Mouse (Mus musculus) bone marrow macrophage, adult 2 months (primary cell): ENCODE measurements around the gene Jpt1. TPM values are rescaled to one million over a fixed set of nuclear protein-coding genes. Genes with fewer than 3 reads are reported as not detected.

Experiments
- H3K27ac ChIP-seq: 2 replicates; pipeline ENCODE4 v1.5.1; 2012; ENCODE audit warnings: low read depth, low read length; ENCODE audit not compliant: insufficient read depth
- H3K4me1 ChIP-seq: 2 replicates; pipeline ENCODE4 v1.6.1; 2012; ENCODE audit warnings: low read length; ENCODE audit not compliant: control insufficient read depth, insufficient read depth
- H3K4me3 ChIP-seq: 2 replicates; pipeline ENCODE4 v1.5.1; 2012; ENCODE audit warnings: mild to moderate bottlenecking, low read length, moderate library complexity; ENCODE audit not compliant: insufficient read depth
- CTCF ChIP-seq: IDR thresholded peaks from 2 replicates; pipeline ENCODE4 v1.5.1; 2012; ENCODE audit warnings: low read depth, mild to moderate bottlenecking, low read length, moderate library complexity
- POLR2A ChIP-seq: IDR thresholded peaks from 2 replicates; pipeline ENCODE4 v1.6.1; 2012; ENCODE audit warnings: mild to moderate bottlenecking, low read depth, low read length, borderline replicate concordance
- polyA plus RNA-seq: library from polyadenylated mRNA; stranded (reverse); fragments of >200 nt; gene quantifications from 2 replicates; pipeline ENCODE4 v1.2.4, GENCODE M21; 2012; ENCODE audit not compliant: missing spikeins, insufficient read depth, insufficient read length

Jpt1 gene
- polyA plus RNA-seq, 1 experiment, result 168 TPM

DNA sequence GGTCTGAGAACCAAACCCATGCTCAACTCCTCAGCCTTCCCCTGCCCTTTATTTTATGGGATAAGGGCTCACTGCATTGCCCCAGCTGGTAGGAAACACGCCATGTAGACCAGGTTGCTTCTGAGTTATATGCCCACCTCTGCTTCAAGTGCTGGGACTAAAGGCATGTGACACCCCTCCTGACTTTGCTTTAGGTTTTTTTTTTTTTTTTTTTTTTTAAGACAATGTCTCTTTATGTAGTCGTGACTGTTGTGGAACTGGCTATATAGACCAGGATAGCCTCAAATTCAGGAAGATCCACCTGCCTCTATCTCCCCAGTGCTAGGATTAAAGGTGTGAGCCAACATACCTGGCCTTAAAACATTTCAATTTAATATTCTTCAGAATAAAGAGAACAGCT, 8.5 kb upstream of the Jpt1 start:
- Histone ChIP-seq H3K4me1 (peaks cover 2% of the 10 kb centered on the region; the same call in 1 of the 2 replicates), H3K27ac (no peak overlapping the region), H3K4me3 (no peak overlapping the region)
- TF ChIP-seq CTCF, result no peak
- TF ChIP-seq POLR2A, result no peak

DNA sequence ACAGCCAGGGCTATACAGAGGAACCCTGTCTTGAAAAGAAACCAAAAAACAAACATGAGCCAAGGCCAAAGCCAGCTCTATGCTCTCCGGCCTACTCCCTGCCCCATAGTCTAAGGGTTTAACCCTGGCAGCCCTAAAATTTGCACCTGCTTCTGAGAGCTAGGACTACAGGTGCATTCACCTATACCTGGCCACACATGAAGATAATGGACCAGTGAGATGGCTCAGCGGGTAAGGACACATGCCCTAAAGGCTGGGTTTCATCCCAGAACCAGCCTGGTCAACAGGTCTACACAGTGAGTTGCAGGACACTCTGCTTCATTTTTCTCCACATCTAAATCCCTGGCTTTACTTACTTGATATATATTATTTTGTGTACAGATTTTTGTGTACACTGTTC, 8.1 kb upstream of the Jpt1 start:
- peaks cover 2% of the 10 kb centered on the region; the same call in 1 of the 2 replicates for H3K4me1 ChIP-seq
- TF ChIP-seq POLR2A (no peak), CTCF (no peak)
- no peak overlapping the region for H3K27ac ChIP-seq
- no peak overlapping the region for H3K4me3 ChIP-seq

DNA sequence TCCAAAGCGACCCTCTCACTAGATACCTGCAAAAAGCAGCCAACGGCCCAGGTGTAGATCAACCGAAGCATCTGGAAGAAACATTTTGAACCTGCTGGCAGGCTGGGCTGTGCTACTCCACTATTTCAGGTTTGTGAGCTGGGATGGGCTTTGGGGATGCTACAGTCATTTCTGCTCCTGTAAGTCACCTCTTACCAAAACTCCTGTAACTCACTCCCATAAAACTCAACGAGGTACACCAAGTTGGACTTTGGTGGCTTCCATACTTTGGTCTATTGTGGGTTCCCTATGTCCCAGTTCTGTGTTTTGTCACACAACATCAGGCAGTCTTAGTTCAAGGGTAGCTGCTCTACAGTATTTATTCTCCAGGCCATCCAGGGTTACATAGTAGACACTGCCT, 6.9 kb upstream of the Jpt1 start:
- H3K4me3 ChIP-seq, result no peak overlapping the region
- peaks cover 2% of the 10 kb centered on the region; the same call in 1 of the 2 replicates for H3K4me1 ChIP-seq
- no peak overlapping the region for H3K27ac ChIP-seq
- TF ChIP-seq CTCF, result no peak

DNA sequence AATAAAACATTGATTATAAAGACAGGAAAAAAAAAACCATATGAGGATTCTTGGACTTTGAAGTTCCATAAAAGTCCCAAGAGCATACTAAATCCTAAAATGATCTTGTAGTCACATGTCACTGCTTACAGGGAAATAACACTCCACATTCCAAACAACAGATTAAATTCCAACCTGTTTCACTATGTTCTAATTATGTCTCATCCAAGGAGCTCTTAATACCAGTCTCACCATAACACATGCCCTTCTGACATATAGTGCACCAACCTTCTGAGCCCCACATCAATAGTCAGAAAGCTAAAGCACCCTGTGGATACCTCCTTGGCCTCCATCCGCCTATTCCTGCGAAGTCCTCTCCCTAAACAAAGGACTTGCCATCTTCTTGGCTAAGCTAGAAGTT, 6.0 kb upstream of the Jpt1 start:
- no peak overlapping the region for H3K27ac ChIP-seq
- TF ChIP-seq CTCF (no peak), POLR2A (no peak)
- H3K4me1 ChIP-seq, result peaks cover 2% of the 10 kb centered on the region; the same call in 1 of the 2 replicates
- no peak overlapping the region for H3K4me3 ChIP-seq

DNA sequence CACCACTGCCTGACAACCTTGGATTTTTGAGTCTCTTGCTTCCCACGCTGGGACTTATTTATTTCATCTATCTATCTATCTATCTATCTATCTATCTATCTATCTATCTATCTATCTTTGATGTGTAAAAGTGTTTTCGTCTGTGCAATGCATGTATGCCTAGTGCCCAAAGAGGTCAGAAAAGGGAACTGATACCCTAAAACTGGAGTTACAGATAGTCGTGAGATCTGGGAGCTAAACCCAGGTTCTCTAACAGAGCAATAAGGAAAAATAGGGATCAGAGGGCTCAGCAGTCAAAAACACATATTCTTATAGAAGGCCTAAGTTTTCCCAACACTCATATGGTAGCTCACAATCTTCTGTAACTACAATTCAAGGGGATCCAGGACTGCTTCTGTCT, 5.4 kb upstream of the Jpt1 start:
- Histone ChIP-seq H3K4me1 (peaks cover 5% of the 10 kb centered on the region), H3K27ac (no peak overlapping the region), H3K4me3 (no peak overlapping the region)
- no peak for TF ChIP-seq POLR2A
- TF ChIP-seq CTCF, result no peak

DNA sequence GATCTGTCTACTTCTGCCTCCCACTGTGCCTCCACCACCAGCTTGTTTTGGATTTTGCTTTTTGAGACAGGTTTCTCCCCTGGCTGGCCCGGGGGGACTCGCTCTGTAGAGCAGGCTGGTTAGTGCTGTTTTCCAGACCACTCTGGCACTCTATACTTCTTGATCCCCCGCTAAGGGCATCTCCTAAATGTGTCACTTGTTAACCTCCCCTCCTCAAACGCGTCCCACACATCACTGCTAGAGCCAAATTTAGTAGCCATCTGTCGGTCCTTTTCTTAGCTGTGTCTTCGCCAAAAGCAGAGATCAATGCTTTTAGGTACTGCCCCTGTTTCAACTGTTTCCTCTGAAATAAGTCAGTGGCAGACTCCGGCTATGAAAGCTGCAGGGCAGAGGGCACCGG, 4.5 kb upstream of the Jpt1 start:
- TF ChIP-seq CTCF, result no peak
- no peak for TF ChIP-seq POLR2A
- Histone ChIP-seq H3K27ac (no peak overlapping the region), H3K4me3 (no peak overlapping the region), H3K4me1 (peaks cover 5% of the 10 kb centered on the region)

DNA sequence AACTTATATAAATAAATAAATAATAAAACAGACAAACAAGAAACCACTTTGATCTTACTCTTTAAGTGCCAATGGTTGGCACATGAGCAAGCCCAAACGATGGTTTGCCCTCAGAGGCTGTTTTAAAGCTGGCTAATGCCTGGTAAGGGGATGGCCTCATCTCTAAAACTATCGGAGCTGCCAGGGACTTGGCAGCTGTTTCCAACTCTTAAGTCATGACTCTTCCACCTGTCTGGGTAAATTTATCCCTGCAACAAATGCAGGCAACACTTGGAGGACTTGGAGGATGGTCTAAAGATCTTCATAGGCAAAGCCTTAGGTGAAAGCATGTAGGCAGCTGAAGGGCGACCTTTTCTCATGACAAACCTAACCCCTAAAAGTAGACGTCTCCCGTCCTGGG, 2.8 kb upstream of the Jpt1 start:
- H3K27ac ChIP-seq, result no peak overlapping the region
- H3K4me3 ChIP-seq, result no peak overlapping the region
- H3K4me1 ChIP-seq, result peaks cover 11% of the 10 kb centered on the region
- TF ChIP-seq CTCF, result no peak
- TF ChIP-seq POLR2A, result no peak

DNA sequence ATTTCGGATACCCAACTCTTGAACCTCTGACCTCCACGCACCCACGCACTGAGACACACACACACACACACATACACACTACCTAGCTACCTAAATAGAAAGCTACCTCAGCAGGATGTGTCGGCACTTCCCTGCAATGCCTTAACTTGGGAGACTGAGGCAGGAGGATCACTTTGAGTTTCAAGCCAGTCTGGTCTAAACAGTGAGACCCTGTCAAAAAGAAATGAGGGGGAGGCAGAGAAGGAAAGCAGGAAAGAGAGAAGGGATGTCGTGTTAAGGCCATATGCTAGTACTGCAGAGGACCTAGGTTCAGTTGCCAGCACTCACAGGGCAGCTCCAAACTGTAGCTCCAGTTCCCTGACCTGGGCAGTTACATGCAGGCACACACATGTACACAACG, 834 bp upstream of the Jpt1 start:
- no peak for TF ChIP-seq POLR2A
- TF ChIP-seq CTCF, result no peak
- H3K27ac ChIP-seq, result no peak overlapping the region
- H3K4me1 ChIP-seq, result peaks cover 28% of the 10 kb centered on the region
- H3K4me3 ChIP-seq, result no peak overlapping the region

DNA sequence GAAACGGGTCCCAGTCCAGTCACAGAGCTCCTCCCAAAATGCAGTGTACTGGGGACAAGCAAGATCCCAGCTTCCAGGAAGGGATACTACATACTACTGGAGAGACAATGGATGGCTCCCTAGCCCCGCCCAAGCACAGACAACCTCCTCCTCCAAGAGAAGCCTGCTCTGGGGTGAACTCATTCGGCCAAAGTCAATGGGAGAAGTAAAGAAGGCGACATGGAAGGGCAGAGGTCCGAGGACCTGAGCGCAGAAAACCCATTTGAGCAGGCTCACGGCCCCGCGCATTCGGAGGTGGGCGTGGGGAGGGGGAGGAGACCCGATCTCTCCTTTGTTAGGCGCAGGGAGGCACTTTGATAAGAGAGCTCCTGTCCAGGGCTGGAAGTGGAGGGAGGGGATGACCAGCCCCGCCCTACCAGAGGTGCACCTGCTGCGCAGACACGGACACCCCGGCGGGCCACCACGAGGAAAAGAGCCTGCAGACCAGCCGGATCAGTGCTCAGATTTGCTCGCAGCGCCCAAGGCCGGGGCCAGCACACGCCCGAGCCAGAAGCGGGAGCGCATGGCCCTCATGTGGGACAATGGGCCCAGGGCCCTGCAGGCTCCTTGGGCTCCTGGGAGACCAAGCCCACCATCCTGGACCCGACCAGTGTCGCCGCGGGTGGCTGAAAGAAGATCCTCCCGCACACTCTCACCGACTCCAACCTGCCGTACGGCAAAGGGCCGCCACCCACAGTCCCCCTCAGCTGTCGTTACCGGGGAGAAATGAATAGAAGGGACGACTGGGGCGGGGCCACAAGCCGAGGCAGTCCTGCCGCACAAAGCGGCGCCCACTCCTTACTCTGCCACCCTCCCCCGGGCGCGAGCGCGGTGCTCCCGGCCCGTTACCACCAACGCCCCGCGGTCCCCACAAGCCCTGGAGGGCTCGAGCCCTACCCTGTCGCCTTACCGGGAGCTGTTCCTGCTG, 633 bp downstream of the Jpt1 start:
- TF ChIP-seq POLR2A, result no peak
- no peak for TF ChIP-seq CTCF
- Histone ChIP-seq H3K4me3 (peak overlapping the region; percentile 99), H3K27ac (peak overlapping the region; percentile 76), H3K4me1 (peaks cover 34% of the 10 kb centered on the region)

DNA sequence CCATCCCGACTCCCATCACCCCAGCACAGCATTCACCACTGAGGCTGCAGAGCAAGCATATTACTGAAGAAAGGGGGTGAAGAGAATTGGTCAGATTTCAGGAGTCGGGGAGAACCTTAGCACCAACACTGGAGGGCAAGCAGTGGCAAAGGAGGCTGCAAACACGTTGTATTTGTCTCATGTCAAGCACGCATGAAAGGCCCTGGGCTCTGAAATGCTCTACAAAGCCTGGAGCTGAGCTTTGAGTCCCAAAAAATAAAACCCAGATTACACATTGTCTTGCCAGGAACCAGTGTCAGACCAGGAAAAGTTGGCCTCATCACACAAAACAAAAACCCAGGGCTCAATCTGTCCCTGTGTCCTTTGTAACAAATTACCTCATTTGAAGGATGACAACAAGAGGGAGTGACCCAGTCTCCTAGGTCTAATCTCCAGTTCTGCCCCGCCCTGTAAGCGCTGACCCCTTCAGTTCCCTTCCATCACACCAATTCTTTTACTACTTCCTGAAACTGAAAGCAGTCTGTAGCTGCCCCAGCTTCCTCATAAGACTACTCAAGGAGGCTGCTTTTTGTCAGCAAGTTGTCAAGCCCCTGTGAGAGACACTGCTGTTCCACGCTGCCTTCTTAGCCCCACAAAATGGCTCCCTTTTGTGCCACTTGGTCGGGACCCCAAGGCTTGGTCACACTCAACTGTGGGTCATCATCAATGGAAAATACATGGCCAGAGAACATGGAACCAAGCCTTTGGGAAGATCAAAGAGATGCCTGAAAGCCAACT, 1.6 kb downstream of the Jpt1 start:
- Histone ChIP-seq H3K4me3 (peak overlapping the region; percentile 99), H3K4me1 (peaks cover 41% of the 10 kb centered on the region), H3K27ac (peak overlapping the region; percentile 76)
- TF ChIP-seq CTCF (no peak), POLR2A (no peak)
